Mouse (Mus musculus): ENCODE results near the gene Cd274. TPM values are rescaled to one million over a fixed set of nuclear protein-coding genes. Genes with fewer than 3 reads are reported as not detected.

Cd274 gene
- polyA plus RNA-seq, 1 experiment from 2014 or later = 0.46 TPM

- no peak for DNase-seq (ENCODE audit: low spot score)
- 76% methylated on average over 12 of the region's 12 CpGs for WGBS
- Histone ChIP-seq H3K9me3 (replicated peaks; ENCODE audit: control insufficient read depth, low read length) (no peaks in the 10 kb centered on the region), H3K27me3 (replicated peaks; ENCODE audit: control insufficient read depth, insufficient read depth, low read length) (no peaks in the 10 kb centered on the region), H3K9ac (ENCODE audit: low read length) (no peak overlapping the region), H3K4me1 (ENCODE audit: control insufficient read depth, insufficient read depth, low read length) (no peaks in the 10 kb centered on the region; the same call in 1 of the 2 replicates), H3K4me3 (ENCODE audit: low read depth, low read length) (no peak overlapping the region), H3K27ac (ENCODE audit: low read depth, low read length) (no peak overlapping the region), H3K4me2 (ENCODE audit: low read length) (no peak overlapping the region), H3K36me3 (ENCODE audit: control insufficient read depth, insufficient read depth, low read length) (no peaks in the 10 kb centered on the region)
- ATAC-seq = no peak
Measured at GRCm38 (mm10) chr19:29370112-29370511, 2.9 kb downstream of the Cd274 start.

- Histone ChIP-seq H3K4me1 (ENCODE audit: control insufficient read depth, insufficient read depth, low read length) (no peaks in the 10 kb centered on the region; the same call in 1 of the 2 replicates), H3K9ac (ENCODE audit: low read length) (no peak overlapping the region), H3K27ac (ENCODE audit: low read depth, low read length) (no peak overlapping the region), H3K9me3 (replicated peaks; ENCODE audit: control insufficient read depth, low read length) (no peaks in the 10 kb centered on the region), H3K4me2 (ENCODE audit: low read length) (no peak overlapping the region), H3K36me3 (ENCODE audit: control insufficient read depth, insufficient read depth, low read length) (no peaks in the 10 kb centered on the region), H3K27me3 (replicated peaks; ENCODE audit: control insufficient read depth, insufficient read depth, low read length) (no peaks in the 10 kb centered on the region), H3K4me3 (ENCODE audit: low read depth, low read length) (no peak overlapping the region)
- DNase-seq (ENCODE audit: low spot score) (no peak), ATAC-seq (no peak)
- 94% methylated on average over 7 of the region's 7 CpGs for WGBS
Measured at GRCm38 (mm10) chr19:29370545-29371283, 3.5 kb downstream of the Cd274 start.

- Histone ChIP-seq H3K36me3 (ENCODE audit: control insufficient read depth, insufficient read depth, low read length) (no peaks in the 10 kb centered on the region), H3K4me1 (ENCODE audit: control insufficient read depth, insufficient read depth, low read length) (no peaks in the 10 kb centered on the region; the same call in 1 of the 2 replicates), H3K9ac (ENCODE audit: low read length) (no peak overlapping the region), H3K4me2 (ENCODE audit: low read length) (no peak overlapping the region), H3K4me3 (ENCODE audit: low read depth, low read length) (no peak overlapping the region), H3K27me3 (replicated peaks; ENCODE audit: control insufficient read depth, insufficient read depth, low read length) (no peaks in the 10 kb centered on the region), H3K9me3 (replicated peaks; ENCODE audit: control insufficient read depth, low read length) (no peaks in the 10 kb centered on the region), H3K27ac (ENCODE audit: low read depth, low read length) (no peak overlapping the region)
- 80% methylated on average over 18 of the region's 18 CpGs for WGBS
- no peak for DNase-seq (ENCODE audit: low spot score)
- ATAC-seq = no peak
Measured at GRCm38 (mm10) chr19:29371284-29372081, 4.2 kb downstream of the Cd274 start.

GRCm38 (mm10) chr19:29372138-29372537, 4.9 kb downstream of the Cd274 start:
- H3K36me3 ChIP-seq (ENCODE audit: control insufficient read depth, insufficient read depth, low read length) = no peaks in the 10 kb centered on the region
- H3K27me3 ChIP-seq (replicated peaks; ENCODE audit: control insufficient read depth, insufficient read depth, low read length) = no peaks in the 10 kb centered on the region
- no peak overlapping the region for H3K4me3 ChIP-seq (ENCODE audit: low read depth, low read length)
- H3K9ac ChIP-seq (ENCODE audit: low read length) = no peak overlapping the region
- H3K4me2 ChIP-seq (ENCODE audit: low read length) = no peak overlapping the region
- H3K9me3 ChIP-seq (replicated peaks; ENCODE audit: control insufficient read depth, low read length) = no peaks in the 10 kb centered on the region
- no peak for ATAC-seq
- H3K4me1 ChIP-seq (ENCODE audit: control insufficient read depth, insufficient read depth, low read length) = no peaks in the 10 kb centered on the region; the same call in 1 of the 2 replicates
- H3K27ac ChIP-seq (ENCODE audit: low read depth, low read length) = no peak overlapping the region
- DNase-seq (ENCODE audit: low spot score) = peak; percentile 56
- 66% methylated on average over 4 of the region's 4 CpGs for WGBS

- no peak for ATAC-seq
- WGBS = 91% methylated on average over 3 of the region's 3 CpGs
Measured at GRCm38 (mm10) chr19:29372621-29373020, 5.4 kb downstream of the Cd274 start.

GRCm38 (mm10) chr19:29373438-29373837, 6.2 kb downstream of the Cd274 start:
- H3K36me3 ChIP-seq (ENCODE audit: control insufficient read depth, insufficient read depth, low read length) = no peaks in the 10 kb centered on the region

More at GRCm38 (mm10) chr19:29372621-29373020, 5.4 kb downstream of the Cd274 start:
- no peak overlapping the region for H3K4me2 ChIP-seq (ENCODE audit: low read length)
- H3K9me3 ChIP-seq (replicated peaks; ENCODE audit: control insufficient read depth, low read length) = no peaks in the 10 kb centered on the region
- no peak overlapping the region for H3K9ac ChIP-seq (ENCODE audit: low read length)
- no peaks in the 10 kb centered on the region for H3K4me1 ChIP-seq (ENCODE audit: control insufficient read depth, insufficient read depth, low read length)
- H3K27ac ChIP-seq (ENCODE audit: low read depth, low read length) = no peak overlapping the region
- no peak for DNase-seq (ENCODE audit: low spot score)
- H3K36me3 ChIP-seq (ENCODE audit: control insufficient read depth, insufficient read depth, low read length) = no peaks in the 10 kb centered on the region
- no peak overlapping the region for H3K4me3 ChIP-seq (ENCODE audit: low read depth, low read length)
- H3K27me3 ChIP-seq (replicated peaks; ENCODE audit: control insufficient read depth, insufficient read depth, low read length) = no peaks in the 10 kb centered on the region

GRCm38 (mm10) chr19:29374947-29375346, 7.7 kb downstream of the Cd274 start:
- H3K4me2 ChIP-seq (ENCODE audit: low read length) = no peak overlapping the region
- no peak overlapping the region for H3K4me3 ChIP-seq (ENCODE audit: low read depth, low read length)
- H3K27ac ChIP-seq (ENCODE audit: low read depth, low read length) = no peak overlapping the region
- ATAC-seq (no peak), DNase-seq (ENCODE audit: low spot score) (no peak)
- no peaks in the 10 kb centered on the region for H3K36me3 ChIP-seq (ENCODE audit: control insufficient read depth, insufficient read depth, low read length)
- no peaks in the 10 kb centered on the region for H3K9me3 ChIP-seq (replicated peaks; ENCODE audit: control insufficient read depth, low read length)
- H3K9ac ChIP-seq (ENCODE audit: low read length) = no peak overlapping the region
- whole genome bisulfite sequencing = 91% methylated on average over 9 of the region's 9 CpGs
- H3K4me1 ChIP-seq (ENCODE audit: control insufficient read depth, insufficient read depth, low read length) = no peaks in the 10 kb centered on the region
- H3K27me3 ChIP-seq (replicated peaks; ENCODE audit: control insufficient read depth, insufficient read depth, low read length) = no peaks in the 10 kb centered on the region

More at GRCm38 (mm10) chr19:29373438-29373837, 6.2 kb downstream of the Cd274 start:
- DNase-seq (ENCODE audit: low spot score) = no peak
- 48% methylated on average over 11 of the region's 11 CpGs for WGBS
- Histone ChIP-seq H3K4me2 (ENCODE audit: low read length) (peak overlapping the region; percentile 36), H3K9me3 (replicated peaks; ENCODE audit: control insufficient read depth, low read length) (no peaks in the 10 kb centered on the region), H3K27me3 (replicated peaks; ENCODE audit: control insufficient read depth, insufficient read depth, low read length) (no peaks in the 10 kb centered on the region), H3K27ac (ENCODE audit: low read depth, low read length) (no peak overlapping the region), H3K4me1 (ENCODE audit: control insufficient read depth, insufficient read depth, low read length) (no peaks in the 10 kb centered on the region), H3K9ac (ENCODE audit: low read length) (peak overlapping the region; percentile 46; the same call in 1 of the 2 replicates), H3K4me3 (ENCODE audit: low read depth, low read length) (no peak overlapping the region)
- ATAC-seq = no peak

- no peaks in the 10 kb centered on the region for H3K4me1 ChIP-seq (ENCODE audit: control insufficient read depth, insufficient read depth, low read length)
- H3K27me3 ChIP-seq (replicated peaks; ENCODE audit: control insufficient read depth, insufficient read depth, low read length) = no peaks in the 10 kb centered on the region
- H3K27ac ChIP-seq (ENCODE audit: low read depth, low read length) = no peak overlapping the region
- WGBS = 74% methylated on average over 3 of the region's 3 CpGs
- no peaks in the 10 kb centered on the region for H3K9me3 ChIP-seq (replicated peaks; ENCODE audit: control insufficient read depth, low read length)
- no peak overlapping the region for H3K4me3 ChIP-seq (ENCODE audit: low read depth, low read length)
- no peaks in the 10 kb centered on the region for H3K36me3 ChIP-seq (ENCODE audit: control insufficient read depth, insufficient read depth, low read length)
- no peak for ATAC-seq
- no peak overlapping the region for H3K9ac ChIP-seq (ENCODE audit: low read length)
- no peak overlapping the region for H3K4me2 ChIP-seq (ENCODE audit: low read length)
- DNase-seq (ENCODE audit: low spot score) = no peak
Measured at GRCm38 (mm10) chr19:29376382-29376781, 9.1 kb downstream of the Cd274 start.

Data from forebrain, embryonic 14.5 days (tissue).